Mouse (Mus musculus): ENCODE measurements around the gene Tmem200a. TPM values are rescaled to one million over a fixed set of nuclear protein-coding genes. Genes with fewer than 3 reads are reported as not detected.

Tmem200a gene
- total and polyA plus RNA-seq, 3 experiments, result not detected

DNA sequence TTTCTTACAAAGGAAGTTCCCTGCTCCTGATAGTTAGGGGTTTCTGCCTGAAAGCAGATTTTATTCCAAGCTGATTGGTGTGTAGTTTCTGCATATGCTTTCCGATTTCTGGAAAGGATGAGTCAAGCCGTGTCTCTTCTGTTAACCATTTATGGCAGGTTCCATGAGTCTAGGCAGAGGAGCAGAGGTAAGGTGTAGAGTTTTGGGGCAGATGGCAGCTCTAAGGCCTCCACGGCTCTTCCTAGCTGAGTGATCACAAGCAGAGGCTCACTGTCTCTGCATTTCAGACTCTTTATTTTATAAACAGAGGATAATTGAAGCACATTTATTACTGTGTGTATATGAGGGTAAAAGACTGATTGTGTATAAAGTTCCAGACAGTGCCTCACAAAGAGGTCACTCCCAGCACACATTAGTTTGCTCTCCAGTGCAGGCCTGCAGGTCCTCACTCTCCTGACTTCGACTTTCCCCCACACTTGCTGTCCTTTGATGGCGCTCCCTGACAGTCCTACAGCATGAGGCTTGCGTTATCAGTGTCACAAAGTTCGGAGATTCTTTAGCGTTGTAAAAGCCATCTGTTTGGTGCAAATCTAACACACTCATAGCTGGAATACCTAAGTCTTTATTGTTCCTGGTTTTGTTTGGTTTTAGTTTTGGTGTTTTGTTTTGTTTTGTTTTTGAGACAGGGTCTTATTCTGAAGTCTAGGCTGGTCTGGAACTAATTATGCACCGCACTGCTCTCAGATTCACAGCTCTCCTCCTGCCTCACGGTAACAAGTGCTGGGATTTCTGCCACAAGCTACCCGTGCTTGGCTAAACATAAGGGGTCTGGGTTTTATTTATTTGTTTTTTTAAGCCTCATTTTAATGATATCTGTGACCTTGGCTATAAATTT is 151.1 kb downstream of the Tmem200a start:
- H3K27ac ChIP-seq (ENCODE audit: insufficient read depth, low read depth), result no peak overlapping the region
- no peaks in the 10 kb centered on the region for H3K4me1 ChIP-seq (ENCODE audit: control insufficient read depth in 1 of 2, insufficient read depth in 2 of 2)
- no peaks in the 10 kb centered on the region for H3K9me3 ChIP-seq (replicated peaks; ENCODE audit: low read length)
- dilution Hi-C loops (cut with MboI; ENCODE audit: extremely low pct_ligation_motif_present, extremely low pct_unique_long_range_greater_than_20kb, low sequenced_read_pairs), result no loop called here
- H3K79me2 ChIP-seq (replicated peaks; ENCODE audit: control insufficient read depth, extremely low read depth, insufficient read depth, poor library complexity, severe bottlenecking), result no peaks in the 10 kb centered on the region
- no peaks in the 10 kb centered on the region for H3K36me3 ChIP-seq (replicated peaks in 1 of 2; ENCODE audit: control insufficient read depth in 1 of 2, insufficient read depth in 1 of 2, low read length in 1 of 2)
- TF ChIP-seq TCF12 (IDR thresholded peaks at IDR 0.05; ENCODE audit: low read depth, low read length) (no peak), EP300 (IDR thresholded peaks at IDR 0.05; ENCODE audit: low read length) (no peak), PAX5 (IDR thresholded peaks at IDR 0.05; ENCODE audit: low read length) (no peak), USF1 (IDR thresholded peaks at IDR 0.05; ENCODE audit: low read depth, low read length) (no peak), ZC3H11A (IDR thresholded peaks at IDR 0.05; ENCODE audit: low read depth, low read length) (no peak), HCFC1 (IDR thresholded peaks at IDR 0.05; ENCODE audit: low read depth, low read length) (no peak), ETS1 (conservative IDR thresholded peaks at IDR 0.05; ENCODE audit: low read depth, low read length) (no peak), IRF4 (IDR thresholded peaks at IDR 0.05; ENCODE audit: low read depth, low read length) (no peak), POLR2A (IDR thresholded peaks at IDR 0.05; ENCODE audit: low read depth, low read length) (no peak), JUN (IDR thresholded peaks at IDR 0.05; ENCODE audit: insufficient read depth, low read depth, low read length) (no peak), JUND (conservative IDR thresholded peaks at IDR 0.05; ENCODE audit: low read depth, low read length) (no peak), MYC (IDR thresholded peaks at IDR 0.05; ENCODE audit: low read depth, low read length) (no peak), E2F4 (IDR thresholded peaks at IDR 0.05; ENCODE audit: insufficient replicate concordance, low read depth, low read length) (no peak), MAFK (IDR thresholded peaks at IDR 0.05; ENCODE audit: insufficient replicate concordance, low read length) (no peak)
- H3K4me3 ChIP-seq (replicated peaks in 1 of 3; ENCODE audit: low read depth in 2 of 3, low read length in 2 of 3, poor library complexity in 1 of 3), result no peak overlapping the region
- in situ Hi-C loops (cut with MboI; ENCODE audit: low pct_ligation_motif_present, low pct_unique_long_range_greater_than_20kb, low sequenced_read_pairs), result no loop called here
- H3K4me2 ChIP-seq (ENCODE audit: insufficient read depth, low read depth, poor library complexity, severe bottlenecking), result no peak overlapping the region
- H3K27me3 ChIP-seq (replicated peaks), result no peaks in the 10 kb centered on the region
- DNase-seq (ENCODE audit: extremely low read depth), result no peak
- no peak overlapping the region for H3K9ac ChIP-seq (ENCODE audit: insufficient read depth, low read depth)

DNA sequence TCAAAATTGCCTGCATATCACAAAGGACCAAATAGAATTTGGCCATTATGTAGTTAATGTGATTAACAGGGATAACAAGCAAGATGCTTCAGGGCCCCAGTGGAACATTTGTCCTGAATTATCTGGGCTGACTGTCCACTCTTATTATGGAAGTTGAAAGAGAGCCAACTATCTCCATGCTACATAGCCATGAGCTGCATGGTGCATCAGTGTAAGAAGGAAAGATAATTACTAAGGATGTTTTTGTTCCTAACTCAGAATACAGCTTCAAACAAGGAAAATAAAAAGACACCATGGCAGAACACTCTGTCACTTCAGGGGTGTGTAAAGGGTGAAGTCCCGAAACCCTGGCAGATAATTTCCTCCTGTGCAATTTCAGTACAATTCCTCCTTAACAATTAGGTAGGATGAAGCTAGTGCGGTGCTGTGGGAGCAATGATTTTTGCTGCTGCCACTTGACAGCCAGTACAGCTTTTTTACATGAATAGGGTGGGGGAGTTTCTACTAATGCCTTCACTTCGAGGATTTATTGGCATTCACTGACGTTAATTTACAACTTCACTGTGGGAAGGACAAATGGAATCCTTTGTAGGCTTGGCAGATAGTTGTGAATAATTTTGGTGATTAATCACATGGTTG is 158.1 kb downstream of the Tmem200a start:
- Histone ChIP-seq H3K4me2 (ENCODE audit: insufficient read depth, low read depth, poor library complexity, severe bottlenecking) (no peak overlapping the region), H3K4me1 (ENCODE audit: control insufficient read depth in 1 of 2, insufficient read depth in 2 of 2) (peaks cover 3 to 5% of the 10 kb centered on the region in 2 experiments; a peak in 2 of 4 replicates), H3K9ac (ENCODE audit: insufficient read depth, low read depth) (no peak overlapping the region), H3K4me3 (replicated peaks in 1 of 3; ENCODE audit: low read depth in 2 of 3, low read length in 2 of 3, poor library complexity in 1 of 3) (no peak overlapping the region), H3K79me2 (replicated peaks; ENCODE audit: control insufficient read depth, extremely low read depth, insufficient read depth, poor library complexity, severe bottlenecking) (no peaks in the 10 kb centered on the region), H3K27ac (ENCODE audit: insufficient read depth, low read depth) (no peak overlapping the region), H3K27me3 (replicated peaks) (no peaks in the 10 kb centered on the region), H3K9me3 (replicated peaks; ENCODE audit: low read length) (no peaks in the 10 kb centered on the region), H3K36me3 (replicated peaks in 1 of 2; ENCODE audit: control insufficient read depth in 1 of 2, insufficient read depth in 1 of 2, low read length in 1 of 2) (no peaks in the 10 kb centered on the region)
- in situ Hi-C loops (cut with MboI; ENCODE audit: low pct_ligation_motif_present, low pct_unique_long_range_greater_than_20kb, low sequenced_read_pairs) (no loop called here), dilution Hi-C loops (cut with MboI; ENCODE audit: extremely low pct_ligation_motif_present, extremely low pct_unique_long_range_greater_than_20kb, low sequenced_read_pairs) (no loop called here)
- TF ChIP-seq MYC (IDR thresholded peaks at IDR 0.05; ENCODE audit: low read depth, low read length), result no peak
- no peak for TF ChIP-seq BHLHE40 (IDR thresholded peaks at IDR 0.05; ENCODE audit: low read depth, low read length)
- TF ChIP-seq ETS1 (conservative IDR thresholded peaks at IDR 0.05; ENCODE audit: low read depth, low read length), result no peak
- no peak for TF ChIP-seq POLR2AphosphoS2 (IDR thresholded peaks at IDR 0.05; ENCODE audit: low read depth, low read length)
- TF ChIP-seq JUN (IDR thresholded peaks at IDR 0.05; ENCODE audit: insufficient read depth, low read depth, low read length), result no peak
- no peak for TF ChIP-seq RAD21 (IDR thresholded peaks at IDR 0.05; ENCODE audit: low read depth, low read length)
- TF ChIP-seq POLR2A (IDR thresholded peaks at IDR 0.05; ENCODE audit: low read depth, low read length), result no peak
- TF ChIP-seq MAFK (IDR thresholded peaks at IDR 0.05; ENCODE audit: insufficient replicate concordance, low read length), result no peak
- TF ChIP-seq IRF4 (IDR thresholded peaks at IDR 0.05; ENCODE audit: low read depth, low read length), result no peak
- no peak for TF ChIP-seq MAZ (IDR thresholded peaks at IDR 0.05; ENCODE audit: low read depth, low read length)
- no peak for TF ChIP-seq ZC3H11A (IDR thresholded peaks at IDR 0.05; ENCODE audit: low read depth, low read length)
- no peak for DNase-seq (ENCODE audit: extremely low read depth)

Measured in CH12.LX (cell line).